Mouse (Mus musculus) hindbrain, embryonic 12.5 days (tissue): ENCODE data around the gene Cdkn1c. TPM values are rescaled to one million over a fixed set of nuclear protein-coding genes. Genes with fewer than 3 reads are reported as not detected.

Source experiments
- ATAC-seq: fragments of 200-750 bp; cut with Nextera tagmentation; 2 replicates; pipeline ENCODE4 v1.8.0; 2017; ENCODE audit warnings: moderate TSS enrichment; ENCODE audit not compliant: low FRiP score
- H3K27ac ChIP-seq: fragments of 300-500 bp; sonication (generic); 2 replicates; pipeline ENCODE4 v1.5.1; 2016; ENCODE audit warnings: mild to moderate bottlenecking
- H3K27me3 ChIP-seq: fragments of 300-500 bp; sonication (generic); 2 replicates; pipeline ENCODE4 v1.6.1; 2016; ENCODE audit warnings: mild to moderate bottlenecking
- H3K36me3 ChIP-seq: fragments of 300-500 bp; sonication (generic); 2 replicates; pipeline ENCODE4 v1.6.1; 2016; ENCODE audit warnings: mild to moderate bottlenecking
- H3K4me1 ChIP-seq: fragments of 300-500 bp; sonication (generic); 2 replicates; pipeline ENCODE4 v1.6.1; 2016
- H3K4me2 ChIP-seq: fragments of 300-500 bp; sonication (generic); replicated peaks from 2 replicates; pipeline ENCODE4 v1.6.1; 2016; ENCODE audit warnings: mild to moderate bottlenecking
- H3K4me3 ChIP-seq: fragments of 300-500 bp; sonication (generic); 2 replicates; pipeline ENCODE4 v1.5.1; 2016; ENCODE audit warnings: mild to moderate bottlenecking
- H3K9ac ChIP-seq: fragments of 300-500 bp; sonication (generic); 2 replicates; pipeline ENCODE4 v1.6.1; 2016; ENCODE audit warnings: mild to moderate bottlenecking, moderate library complexity
- H3K9me3 ChIP-seq: fragments of 300-500 bp; sonication (generic); replicated peaks from 2 replicates; pipeline ENCODE4 v1.6.1; 2016; ENCODE audit warnings: mild to moderate bottlenecking
- WGBS: fragments of 180-500 bp; shearing (Covaris S2); methylation state at CpG from one replicate; pipeline ENCODE4 v1.1.7; 2016; 5-methylcytosine and 5-hydroxymethylcytosine counted together
- polyA plus RNA-seq: library from polyadenylated mRNA; unstranded; fragments of >200 nt; fragmentation: Nextera tagmentation; extraction: Ambion mirVana; gene quantifications from 2 replicates; pipeline ENCODE4 v1.2.1, GENCODE M21; 2016

Gene Cdkn1c
- 1,001 and 1,276 TPM in 2 replicates for polyA plus RNA-seq

GRCm38 (mm10) chr7:143460874-143461273 lies at the start of gene Cdkn1c:
Cdkn1c (minus strand) TSS chr7:143461050.
- Histone ChIP-seq H3K4me2 (peak within 1 kb of the TSS; percentile 57), H3K9me3 (peaks cover 25% of the 10 kb centered on the region), H3K27me3 (peaks cover 10% of the 10 kb centered on the region; the same call in 1 of the 2 replicates), H3K9ac (peak within 1 kb of the TSS; percentile 70), H3K27ac (peak within 1 kb of the TSS; percentile 80), H3K4me3 (peak within 1 kb of the TSS; percentile 50), H3K4me1 (peaks cover 28% of the 10 kb centered on the region), H3K36me3 (no peaks in the 10 kb centered on the region)
- ATAC-seq, result peak; percentile 84
- WGBS, result 25% methylated on average over 39 of the region's 48 CpGs

- H3K27ac ChIP-seq, result no peak overlapping the region
- H3K36me3 ChIP-seq, result peaks cover 23% of the 10 kb centered on the region
- WGBS, result 70% methylated on average over 1 of the region's 1 CpGs
- H3K4me3 ChIP-seq, result no peak overlapping the region
- peaks cover 9% of the 10 kb centered on the region for H3K27me3 ChIP-seq
- H3K4me1 ChIP-seq, result no peaks in the 10 kb centered on the region
- H3K9me3 ChIP-seq, result no peaks in the 10 kb centered on the region
- H3K4me2 ChIP-seq, result no peak overlapping the region
- no peak overlapping the region for H3K9ac ChIP-seq
- ATAC-seq, result no peak
Measured at GRCm38 (mm10) chr7:143509566-143509965, 48.7 kb upstream of the Cdkn1c start.

DNA sequence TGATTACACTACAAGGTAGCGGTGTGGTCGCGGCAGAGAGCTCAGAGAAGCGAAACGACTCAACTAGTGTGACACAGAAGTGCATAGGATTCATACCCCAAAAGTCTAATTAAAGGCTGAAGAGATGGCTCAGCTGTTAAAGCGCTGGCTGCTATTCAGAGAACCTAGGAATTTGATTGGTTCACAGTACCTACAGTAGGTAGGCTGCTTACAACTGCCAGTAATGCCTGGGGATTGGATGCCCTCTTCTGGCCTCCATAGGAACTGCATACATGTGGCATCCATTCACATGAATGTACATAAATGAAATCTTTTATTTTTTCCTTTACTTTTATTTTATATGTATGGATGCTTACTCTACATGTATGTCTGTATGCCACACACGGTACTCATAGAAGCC lies 45.8 kb upstream of the Cdkn1c start:
- WGBS, result 20% methylated on average over 7 of the region's 7 CpGs
- no peaks in the 10 kb centered on the region for H3K36me3 ChIP-seq
- H3K9ac ChIP-seq, result no peak overlapping the region
- peaks cover 38% of the 10 kb centered on the region for H3K27me3 ChIP-seq
- ATAC-seq, result no peak
- H3K4me3 ChIP-seq, result no peak overlapping the region
- no peaks in the 10 kb centered on the region for H3K9me3 ChIP-seq
- H3K27ac ChIP-seq, result no peak overlapping the region
- H3K4me1 ChIP-seq, result peaks cover 13% of the 10 kb centered on the region
- H3K4me2 ChIP-seq, result no peak overlapping the region

DNA sequence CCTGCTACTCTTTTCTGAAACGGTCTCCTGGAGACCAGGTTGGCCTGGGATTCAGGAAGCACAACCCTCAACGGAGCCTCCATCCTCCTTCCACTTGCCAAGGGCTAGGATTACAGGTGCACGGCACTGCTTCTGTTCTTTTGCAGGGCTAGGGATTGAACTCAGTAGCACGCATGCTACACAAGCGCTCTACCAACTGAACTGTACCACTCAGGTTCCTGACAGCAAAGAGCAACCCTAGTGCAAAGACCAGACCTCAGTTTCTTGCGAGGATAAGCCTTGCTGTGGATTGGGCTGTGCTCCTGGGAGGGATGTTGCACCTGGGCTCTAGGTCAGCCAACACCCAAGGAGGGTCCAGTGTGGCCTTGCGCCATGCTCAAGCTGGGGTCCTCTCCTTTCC lies 45.4 kb upstream of the Cdkn1c start:
- Histone ChIP-seq H3K27me3 (peaks cover 42% of the 10 kb centered on the region), H3K4me3 (no peak overlapping the region), H3K9ac (no peak overlapping the region), H3K36me3 (no peaks in the 10 kb centered on the region), H3K4me2 (no peak overlapping the region), H3K9me3 (no peaks in the 10 kb centered on the region), H3K27ac (no peak overlapping the region), H3K4me1 (peaks cover 15% of the 10 kb centered on the region)
- WGBS, result 70% methylated on average over 7 of the region's 7 CpGs
- no peak for ATAC-seq

- no peak overlapping the region for H3K9ac ChIP-seq
- H3K9me3 ChIP-seq, result no peaks in the 10 kb centered on the region
- H3K27me3 ChIP-seq, result peaks cover 46% of the 10 kb centered on the region
- ATAC-seq, result no peak
- H3K4me2 ChIP-seq, result no peak overlapping the region
- H3K4me1 ChIP-seq, result peaks cover 15% of the 10 kb centered on the region
- no peak overlapping the region for H3K4me3 ChIP-seq
- H3K27ac ChIP-seq, result no peak overlapping the region
- no peaks in the 10 kb centered on the region for H3K36me3 ChIP-seq
- WGBS, result 25% methylated on average over 11 of the region's 11 CpGs
Measured at GRCm38 (mm10) chr7:143505823-143506222, 45.0 kb upstream of the Cdkn1c start.

DNA sequence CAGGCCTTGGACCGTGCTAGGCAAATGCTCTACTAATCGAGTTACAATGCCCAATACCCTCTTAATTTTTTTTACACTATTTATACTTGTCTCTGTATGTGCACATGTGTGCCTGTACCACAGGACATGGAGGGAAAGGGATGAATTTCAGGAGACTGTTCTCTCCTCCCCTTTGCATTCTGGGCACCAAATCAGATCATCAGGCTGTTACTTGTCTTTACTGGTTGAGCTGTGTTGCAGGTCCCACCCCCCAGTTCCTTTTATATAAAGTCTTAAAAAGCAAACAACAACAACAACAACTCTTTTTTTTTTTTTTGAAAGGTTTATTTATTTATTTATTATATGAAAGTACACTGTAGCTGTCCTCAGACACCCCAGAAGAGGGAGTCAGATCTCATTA lies 44.6 kb upstream of the Cdkn1c start:
- Histone ChIP-seq H3K9ac (no peak overlapping the region), H3K36me3 (no peaks in the 10 kb centered on the region), H3K4me2 (no peak overlapping the region), H3K27me3 (peaks cover 50% of the 10 kb centered on the region), H3K4me3 (no peak overlapping the region), H3K4me1 (peaks cover 15% of the 10 kb centered on the region), H3K9me3 (no peaks in the 10 kb centered on the region), H3K27ac (no peak overlapping the region)
- no peak for ATAC-seq
- WGBS, result 85% methylated on average over 2 of the region's 2 CpGs

DNA sequence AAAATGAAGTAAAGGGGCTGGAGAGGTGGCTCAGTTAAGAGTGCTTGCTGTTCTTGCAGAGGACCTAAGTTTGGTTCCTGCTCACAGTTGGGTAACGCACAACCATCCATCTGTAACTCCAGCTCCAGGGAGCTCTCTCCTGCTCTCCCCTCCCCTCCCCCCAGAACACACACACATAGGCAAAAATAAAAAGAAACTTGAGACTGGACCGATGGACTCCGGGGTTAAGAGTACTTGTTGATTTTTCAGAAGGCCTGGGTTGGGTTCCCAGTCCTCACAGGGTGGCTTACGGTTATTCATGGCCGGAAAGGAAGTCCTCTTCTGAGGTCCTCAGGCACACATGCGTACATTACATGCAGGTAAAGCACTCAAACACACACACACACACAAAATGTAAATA lies 43.1 kb upstream of the Cdkn1c start:
- H3K36me3 ChIP-seq, result no peaks in the 10 kb centered on the region
- H3K4me2 ChIP-seq, result no peak overlapping the region
- no peak for ATAC-seq
- H3K4me3 ChIP-seq, result no peak overlapping the region
- H3K27me3 ChIP-seq, result peaks cover 64% of the 10 kb centered on the region
- H3K27ac ChIP-seq, result no peak overlapping the region
- H3K9ac ChIP-seq, result no peak overlapping the region
- H3K9me3 ChIP-seq, result no peaks in the 10 kb centered on the region
- 82% methylated on average over 6 of the region's 6 CpGs for WGBS
- peaks cover 15% of the 10 kb centered on the region for H3K4me1 ChIP-seq

GRCm38 (mm10) chr7:143502418-143503200 lies 41.8 kb upstream of the Cdkn1c start, which contains the start of gene Phlda2:
Phlda2 (minus strand) TSS chr7:143503150.
- Histone ChIP-seq H3K9ac (0 out of 2 replicates have a peak within 1 kb of the TSS, but pooled peaks have one; percentile 15), H3K27me3 (peaks cover 68% of the 10 kb centered on the region), H3K4me3 (peak within 1 kb of the TSS; percentile 37), H3K9me3 (no peaks in the 10 kb centered on the region), H3K27ac (no peak within 1 kb of the TSS), H3K4me1 (peaks cover 15% of the 10 kb centered on the region), H3K4me2 (peak within 1 kb of the TSS; percentile 67), H3K36me3 (no peaks in the 10 kb centered on the region)
- ATAC-seq, result no peak
- 4% methylated on average over 51 of the region's 51 CpGs for WGBS

- no peaks in the 10 kb centered on the region for H3K9me3 ChIP-seq
- WGBS, result 4% methylated on average over 55 of the region's 55 CpGs
- H3K36me3 ChIP-seq, result no peaks in the 10 kb centered on the region
- H3K4me1 ChIP-seq, result peaks cover 15% of the 10 kb centered on the region
- H3K27me3 ChIP-seq, result peaks cover 68% of the 10 kb centered on the region
- H3K4me3 ChIP-seq, result peak overlapping the region; percentile 37
- 0 out of 2 replicates have a peak overlapping the region, but pooled peaks have one; percentile 15 for H3K9ac ChIP-seq
- no peak overlapping the region for H3K27ac ChIP-seq
- no peak for ATAC-seq
- peak overlapping the region; percentile 67 for H3K4me2 ChIP-seq
Measured at GRCm38 (mm10) chr7:143501643-143502417, 41.0 kb upstream of the Cdkn1c start.

DNA sequence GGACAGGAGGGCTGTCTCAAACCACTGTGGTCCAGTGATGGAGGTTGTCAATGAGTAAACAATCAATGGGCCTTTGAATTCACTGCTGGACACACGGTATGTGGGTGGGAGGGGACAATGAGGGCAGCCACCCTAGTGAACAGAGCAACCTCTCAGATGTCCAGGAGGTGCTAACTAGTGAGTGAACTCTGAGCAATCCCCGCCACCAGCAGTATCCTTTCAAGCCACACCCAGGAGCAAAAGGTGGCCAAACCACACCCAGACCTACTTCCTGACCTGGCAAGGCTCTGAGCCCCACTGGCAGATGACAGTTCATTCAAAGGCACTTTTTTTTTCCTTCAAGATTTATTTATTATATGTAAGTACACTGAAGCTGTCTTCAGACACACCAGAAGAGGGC lies 40.1 kb upstream of the Cdkn1c start:
- ATAC-seq, result no peak
- Histone ChIP-seq H3K27me3 (peaks cover 68% of the 10 kb centered on the region), H3K27ac (no peak overlapping the region), H3K9ac (no peak overlapping the region), H3K4me2 (no peak overlapping the region), H3K4me3 (no peak overlapping the region), H3K4me1 (peaks cover 15% of the 10 kb centered on the region), H3K9me3 (no peaks in the 10 kb centered on the region), H3K36me3 (no peaks in the 10 kb centered on the region)
- WGBS, result 33% methylated on average over 2 of the region's 2 CpGs

DNA sequence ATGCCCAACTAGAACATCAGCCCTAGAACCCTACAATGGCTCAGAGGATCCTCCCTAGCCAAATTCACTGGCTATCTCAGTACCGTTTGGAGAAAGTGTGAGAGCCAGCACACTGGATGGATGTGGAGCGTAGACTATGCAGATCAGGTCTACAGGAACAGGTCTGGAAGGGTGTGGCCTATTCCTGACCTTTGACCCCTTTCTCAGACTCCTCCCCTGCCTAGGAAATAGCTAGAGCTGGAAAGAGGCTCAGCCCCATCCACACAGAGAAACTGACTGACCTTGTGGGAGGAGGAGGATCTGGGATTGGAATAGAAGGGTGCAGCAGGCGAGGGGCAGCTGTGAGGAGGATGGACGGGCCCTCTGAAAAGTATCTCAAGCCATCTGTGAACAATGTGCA lies 37.7 kb upstream of the Cdkn1c start:
- 78% methylated on average over 4 of the region's 4 CpGs for WGBS
- Histone ChIP-seq H3K27me3 (peaks cover 50% of the 10 kb centered on the region), H3K36me3 (no peaks in the 10 kb centered on the region), H3K4me2 (no peak overlapping the region), H3K4me1 (peaks cover 15% of the 10 kb centered on the region), H3K4me3 (no peak overlapping the region), H3K27ac (no peak overlapping the region), H3K9ac (no peak overlapping the region), H3K9me3 (no peaks in the 10 kb centered on the region)
- no peak for ATAC-seq

- H3K27ac ChIP-seq, result no peak overlapping the region
- ATAC-seq, result no peak
- H3K4me2 ChIP-seq, result no peak overlapping the region
- no peaks in the 10 kb centered on the region for H3K9me3 ChIP-seq
- no peak overlapping the region for H3K4me3 ChIP-seq
- H3K27me3 ChIP-seq, result peaks cover 22% of the 10 kb centered on the region
- H3K36me3 ChIP-seq, result no peaks in the 10 kb centered on the region
- H3K9ac ChIP-seq, result no peak overlapping the region
- 80% methylated on average over 8 of the region's 8 CpGs for WGBS
- no peaks in the 10 kb centered on the region for H3K4me1 ChIP-seq
Measured at GRCm38 (mm10) chr7:143495104-143495961, 34.5 kb upstream of the Cdkn1c start.
